Mouse (Mus musculus) cerebellum, postnatal 4 days (tissue): ENCODE results near the gene Tppp3.

ENCODE experiments used
- DNase-seq, 2 experiments: peaks; one replicate each; pipeline ENCODE4 v3.0.0; 2022; ENCODE audit warnings: low spot score in 2 of 2, mixed read lengths in 1 of 2

Gene Tppp3

DNA sequence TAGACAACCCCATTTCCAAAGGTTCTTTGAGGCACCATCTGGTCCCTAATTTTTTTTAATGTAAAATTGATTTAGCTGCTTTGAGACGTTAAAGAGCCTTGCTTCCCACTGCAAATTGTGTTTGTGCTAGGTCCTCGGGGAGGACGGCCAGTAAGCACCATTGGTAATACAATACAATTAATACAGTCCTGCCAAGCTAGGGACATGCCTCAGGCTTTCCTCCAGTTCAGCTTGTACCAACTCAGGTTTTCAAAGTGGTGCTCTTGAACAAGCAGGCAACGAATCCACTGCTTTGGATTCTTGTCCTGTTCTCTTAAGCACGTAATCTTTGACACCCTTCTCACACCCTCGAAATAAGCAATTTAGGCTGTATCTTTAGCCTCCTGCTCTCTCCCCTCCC lies 38.3 kb downstream of the Tppp3 start:
- no peak for DNase-seq

DNA sequence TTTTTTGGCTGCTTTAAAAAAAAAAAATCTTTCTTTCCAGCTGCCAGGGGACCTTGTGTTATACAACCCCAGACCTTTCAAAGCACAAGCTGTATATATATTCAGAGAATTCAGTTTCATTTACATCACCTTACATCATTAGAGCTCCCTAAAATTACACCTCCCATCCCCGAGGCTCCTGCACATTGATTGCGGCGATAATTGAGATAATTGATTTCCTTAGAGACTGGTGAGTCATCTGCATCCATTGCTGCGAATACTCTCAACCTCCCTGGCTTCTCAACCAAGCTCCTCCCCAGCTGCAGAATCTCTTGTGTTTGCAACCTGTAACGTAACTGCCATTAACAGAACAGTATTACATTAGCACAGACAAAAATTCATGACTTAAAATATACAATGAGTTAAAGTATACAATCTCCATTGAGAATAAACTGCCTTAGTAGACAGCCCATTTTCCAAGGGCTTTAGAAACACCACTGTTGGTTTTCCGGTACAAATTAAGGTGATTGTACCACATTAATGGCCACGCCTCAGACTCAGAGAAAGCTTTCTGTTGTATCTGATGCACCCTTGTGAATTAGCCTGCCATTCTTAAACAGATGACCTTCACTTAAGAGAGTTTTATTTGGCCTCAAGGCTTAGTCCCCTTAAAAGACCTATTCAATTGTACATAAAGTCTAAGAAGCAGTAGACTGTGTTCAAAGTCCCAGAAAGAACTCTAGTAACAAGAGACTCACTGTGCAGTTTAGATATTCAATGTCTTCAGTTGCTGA lies 39.4 kb downstream of the Tppp3 start:
- DNase-seq: no peak

DNA sequence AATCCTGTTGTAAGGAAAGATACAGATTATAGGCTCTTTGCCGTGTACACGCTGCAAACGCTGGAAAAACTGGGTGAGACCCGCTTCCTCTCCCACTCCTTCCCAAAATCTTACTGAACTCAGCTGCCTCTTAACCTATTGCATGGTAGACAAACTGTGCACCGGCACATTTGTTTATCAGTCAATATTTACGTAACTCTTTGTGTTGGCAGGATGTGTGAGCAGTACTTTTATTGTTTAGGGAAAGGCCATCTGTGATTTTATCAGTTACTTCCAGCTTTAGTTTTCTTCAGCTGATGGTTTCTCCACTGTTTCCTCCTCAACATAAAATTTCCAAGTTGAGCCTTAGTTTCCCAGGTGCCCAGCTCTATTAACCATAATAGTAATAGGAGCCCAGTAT lies 44.4 kb downstream of the Tppp3 start:
- no peak for DNase-seq

DNA sequence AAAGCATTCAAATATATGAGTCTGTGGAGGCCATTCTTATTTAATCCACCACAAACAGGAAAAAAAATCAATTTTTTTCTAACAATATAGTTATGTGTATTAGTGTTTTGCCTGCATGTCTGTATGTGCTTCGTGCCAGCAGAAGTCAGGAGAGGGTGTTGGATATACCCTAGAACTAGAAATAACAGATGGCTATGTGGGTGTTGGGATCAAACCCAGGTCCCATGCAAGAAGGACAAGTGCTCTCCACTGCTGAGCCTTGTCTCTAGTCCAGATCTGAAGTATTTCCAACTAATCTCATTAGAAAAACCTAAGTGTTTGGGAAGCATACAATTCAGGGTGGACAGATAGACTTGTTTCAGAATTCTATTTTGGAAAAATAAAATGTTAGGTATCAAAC lies 49.3 kb downstream of the Tppp3 start:
- DNase-seq: no peak

DNA sequence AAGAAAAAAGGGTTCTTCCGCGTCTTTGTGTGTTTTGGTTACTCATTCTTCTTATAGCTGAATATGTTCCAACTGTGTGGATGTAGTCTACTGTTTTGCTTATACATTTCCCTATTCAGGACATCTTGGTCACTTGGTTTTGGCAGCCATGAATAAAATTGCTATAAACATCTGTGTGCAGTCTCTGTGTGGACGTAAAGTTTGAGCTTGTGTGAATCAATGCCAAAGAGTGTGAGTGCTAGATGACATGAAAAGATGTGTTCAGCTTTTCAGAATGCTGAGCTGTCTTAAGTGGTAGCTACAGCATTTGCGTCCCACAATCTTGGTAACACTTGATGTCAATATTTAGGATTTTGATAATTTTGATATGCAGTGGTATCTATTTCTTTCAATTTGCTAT lies 51.5 kb downstream of the Tppp3 start:
- DNase-seq: no peak

DNA sequence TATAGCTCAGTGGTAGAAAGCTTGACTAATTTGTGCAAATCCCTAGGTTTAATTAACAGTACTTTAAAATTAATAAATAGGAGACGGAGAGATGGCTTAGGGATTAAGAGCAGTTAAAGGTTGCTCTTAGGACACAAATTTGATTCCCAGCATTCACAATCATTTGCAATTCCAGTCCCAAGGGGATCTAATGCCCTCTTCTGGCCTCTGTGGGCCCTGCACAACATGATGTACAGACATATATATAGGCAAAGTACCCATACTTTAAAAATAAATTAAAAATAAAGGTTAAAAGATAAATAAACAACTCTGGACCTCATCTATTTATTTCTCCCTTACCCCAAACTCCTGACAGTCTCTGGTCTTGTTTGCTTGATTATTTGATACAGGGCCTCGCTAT lies 52.3 kb downstream of the Tppp3 start:
- DNase-seq: no peak
